9 mouse cellular contexts compared by ENCODE assay signal in genomic region chr7:15982729-15983407, GRCm38 (mm10). TPM values are rescaled to one million over a fixed set of nuclear protein-coding genes. Genes with fewer than 3 reads are reported as not detected.
DNase-seq lines count a peak whose midpoint lies in the region; ATAC-seq and TF ChIP-seq lines count a peak whose summit lies in the region.
"Had no signal": no experiment of that assay in that cellular context is flagged by ENCODE, and none has a peak within 500 bp of the region (broad histone marks: within the 10 kb centered on the region; RNA-seq: fewer than 3 reads in every experiment).

No protein-coding gene starts in this region.

- 0 out of 2 replicates have a peak overlapping the region, but pooled peaks have one; percentile 2 for H3K9ac ChIP-seq in liver, embryonic 13.5 days
- no peak overlapping the region for H3K9ac ChIP-seq in liver, embryonic 11.5 days (ENCODE audit: low read depth, low read length)
- no peak overlapping the region for H3K9ac ChIP-seq in forebrain, embryonic 13.5 days
- H3K9ac ChIP-seq: hindbrain, embryonic 15.5 days had no signal

- TF ChIP-seq POLR2A in brain, embryonic 14.5 days (IDR thresholded peaks at IDR 0.05; ENCODE audit: borderline replicate concordance, extremely low read depth, insufficient read depth, insufficient read length, poor library complexity, severe bottlenecking), result no peak

- no peak overlapping the region for H3K4me2 ChIP-seq in liver, embryonic 13.5 days
- no peak overlapping the region for H3K4me2 ChIP-seq in liver, embryonic 11.5 days
- H3K4me2 ChIP-seq in forebrain, embryonic 13.5 days, result no peak overlapping the region
- H3K4me2 ChIP-seq: hindbrain, embryonic 15.5 days had no signal

- DNase-seq in cerebellum, postnatal 14 days, result peak; percentile 49 to 56
- no peak for DNase-seq in liver, embryonic 13.5 days
- DNase-seq in liver, embryonic 11.5 days (ENCODE audit: low spot score), result no peak
- DNase-seq in brain, embryonic 14.5 days (ENCODE audit: low read depth), result peak; percentile 64
- no peak for DNase-seq in neural tube, embryonic 10.5 days (ENCODE audit: extremely low spot score, low spot score)

- no peaks in the 10 kb centered on the region for H3K9me3 ChIP-seq in liver, embryonic 13.5 days (replicated peaks)
- no peaks in the 10 kb centered on the region for H3K9me3 ChIP-seq in liver, embryonic 11.5 days (ENCODE audit: control insufficient read depth, low read length)
- no peaks in the 10 kb centered on the region for H3K9me3 ChIP-seq in forebrain, embryonic 13.5 days (replicated peaks)
- H3K9me3 ChIP-seq: hindbrain, embryonic 15.5 days had no signal

- peaks cover 25% of the 10 kb centered on the region for H3K36me3 ChIP-seq in liver, embryonic 13.5 days
- H3K36me3 ChIP-seq in liver, embryonic 11.5 days (ENCODE audit: control insufficient read depth, insufficient read depth, low read length), result peaks cover 25% of the 10 kb centered on the region
- peaks cover 79% of the 10 kb centered on the region for H3K36me3 ChIP-seq in forebrain, embryonic 13.5 days (ENCODE audit: poor library complexity, severe bottlenecking)

- peaks cover 18% of the 10 kb centered on the region for H3K4me1 ChIP-seq in liver, embryonic 13.5 days (replicated peaks)
- no peaks in the 10 kb centered on the region; the same call in 1 of the 2 replicates for H3K4me1 ChIP-seq in liver, embryonic 11.5 days (replicated peaks; ENCODE audit: control insufficient read depth, insufficient read depth, low read length)
- no peaks in the 10 kb centered on the region for H3K4me1 ChIP-seq in forebrain, embryonic 13.5 days
- H3K4me1 ChIP-seq: hindbrain, embryonic 15.5 days had no signal

- ATAC-seq in cerebellum, adult (ENCODE audit: insufficient number of reproducible peaks, low FRiP score, low TSS enrichment), result no peak
- no peak for ATAC-seq in liver, embryonic 13.5 days (ENCODE audit: low read depth)
- no peak for ATAC-seq in liver, embryonic 11.5 days (replicated peaks; ENCODE audit: low FRiP score)
- peak; percentile 80 for ATAC-seq in megakaryocyte, adult 5-6 weeks (ENCODE audit: poor library complexity, severe bottlenecking)
- ATAC-seq in forebrain, embryonic 13.5 days, result no peak

- no peak overlapping the region for H3K4me3 ChIP-seq in liver, embryonic 13.5 days (replicated peaks)
- no peak overlapping the region for H3K4me3 ChIP-seq in liver, embryonic 11.5 days (ENCODE audit: low read depth, low read length)
- no peak overlapping the region for H3K4me3 ChIP-seq in forebrain, embryonic 13.5 days
- H3K4me3 ChIP-seq: hindbrain, embryonic 15.5 days had no signal

- no peaks in the 10 kb centered on the region for H3K27me3 ChIP-seq in liver, embryonic 13.5 days
- H3K27me3 ChIP-seq in liver, embryonic 11.5 days (replicated peaks; ENCODE audit: control insufficient read depth, insufficient read depth, low read length), result no peaks in the 10 kb centered on the region
- H3K27me3 ChIP-seq in forebrain, embryonic 13.5 days, result no peaks in the 10 kb centered on the region
- H3K27me3 ChIP-seq: hindbrain, embryonic 15.5 days had no signal

- TF ChIP-seq CTCF in brain, embryonic 14.5 days (IDR thresholded peaks at IDR 0.05; ENCODE audit: borderline replicate concordance, extremely low read depth, insufficient read depth, insufficient read length), result peak; percentile 65; the same call in 1 of the 2 replicates

- WGBS in liver, embryonic 13.5 days (ENCODE audit: insufficient replicate concordance), result 13% methylated on average over 4 of the region's 4 CpGs
- WGBS in liver, embryonic 11.5 days, result 32% methylated on average over 4 of the region's 4 CpGs
- 39% methylated on average over 4 of the region's 4 CpGs for WGBS in forebrain, embryonic 13.5 days

- no peak overlapping the region for H3K27ac ChIP-seq in liver, embryonic 13.5 days
- no peak overlapping the region for H3K27ac ChIP-seq in liver, embryonic 11.5 days (ENCODE audit: low read depth, low read length)
- H3K27ac ChIP-seq in forebrain, embryonic 13.5 days, result no peak overlapping the region
- H3K27ac ChIP-seq: hindbrain, embryonic 15.5 days had no signal

RNA-seq across cellular contexts. Expression of gene Ehd2, which starts 15.5 kb away (rescaled TPM):
- 3.9 and 4.6 TPM in 2 replicates for polyA plus RNA-seq in liver, embryonic 13.5 days (2015; fragmentation: Nextera tagmentation; extraction: Ambion mirVana)
- 7.5 and 10.8 TPM in 2 replicates for polyA plus RNA-seq in liver, embryonic 11.5 days (2014; fragmentation: Nextera tagmentation; extraction: Ambion mirVana)
- polyA plus RNA-seq in brain, embryonic 14.5 days (2012; rRNA removed), result 6.5 and 9.7 TPM in 2 replicates
- 0.04 TPM in 1 of 2 replicates, not detected in the other for total RNA-seq in megakaryocyte, adult 5-6 weeks (2015)
- total RNA-seq in megakaryocyte, adult 5-6 weeks (2017), result 0.07 and 0.16 TPM in 2 replicates
- 3.6 and 4.4 TPM in 2 replicates for polyA plus RNA-seq in forebrain, embryonic 13.5 days (2015; fragmentation: Nextera tagmentation; extraction: Ambion mirVana)

RNA-seq across cellular contexts. Expression of gene Nop53, which starts 37.0 kb away (rescaled TPM):
- 122 and 132 TPM in 2 replicates for polyA plus RNA-seq in liver, embryonic 13.5 days (2015; fragmentation: Nextera tagmentation; extraction: Ambion mirVana)
- 217 and 219 TPM in 2 replicates for polyA plus RNA-seq in liver, embryonic 11.5 days (2014; fragmentation: Nextera tagmentation; extraction: Ambion mirVana)
- polyA plus RNA-seq in brain, embryonic 14.5 days (2012; rRNA removed), result 134 and 141 TPM in 2 replicates
- total RNA-seq in megakaryocyte, adult 5-6 weeks (2015), result 80.2 and 90.4 TPM in 2 replicates
- 293 and 315 TPM in 2 replicates for total RNA-seq in megakaryocyte, adult 5-6 weeks (2017)
- polyA plus RNA-seq in forebrain, embryonic 13.5 days (2015; fragmentation: Nextera tagmentation; extraction: Ambion mirVana), result 150 and 152 TPM in 2 replicates

Comparison
In these comparisons a context has a peak if more than half of its experiments do, and no peak if none do; other contexts are left out.
1. DNase-seq: peak in cerebellum, postnatal 14 days (2 of 2) and brain, embryonic 14.5 days (single experiment); none in liver, embryonic 13.5 days (single experiment), liver, embryonic 11.5 days (single experiment) and neural tube, embryonic 10.5 days (single experiment).